Mouse (Mus musculus): ENCODE data around the gene Pak4.
"Not testable (repeated sequence)": the region's sequence is repeated elsewhere in the genome, so short reads cannot be mapped to it uniquely, and the experiment has no call there.

Gene Pak4

GRCm38 (mm10) chr7:28562371-28562770, 35.6 kb downstream of the Pak4 start:
- in situ Hi-C loops (cut with MboI) = no loop called here

GRCm38 (mm10) chr7:28561967-28562366, 36.0 kb downstream of the Pak4 start:
- in situ Hi-C loops (cut with MboI) = no loop called here

- in situ Hi-C loops (cut with MboI) = no loop called here
Observed at GRCm38 (mm10) chr7:28560856-28561255, 37.1 kb downstream of the Pak4 start.

- in situ Hi-C loops (cut with MboI) = no loop called here
Observed at GRCm38 (mm10) chr7:28558486-28558885, 39.5 kb downstream of the Pak4 start.

GRCm38 (mm10) chr7:28557708-28558107, 40.3 kb downstream of the Pak4 start:
- in situ Hi-C loops (cut with MboI) = no loop called here

GRCm38 (mm10) chr7:28557069-28557468, 40.9 kb downstream of the Pak4 start:
- in situ Hi-C loops (cut with MboI) = no loop called here

GRCm38 (mm10) chr7:28555939-28556535, 41.9 kb downstream of the Pak4 start:
- in situ Hi-C loops (cut with MboI) = no loop called here

GRCm38 (mm10) chr7:28553076-28553475, 44.9 kb downstream of the Pak4 start:
- in situ Hi-C loops (cut with MboI) = no loop called here

GRCm38 (mm10) chr7:28547628-28548027, 50.4 kb downstream of the Pak4 start:
- in situ Hi-C loops (cut with MboI) = no loop called here

GRCm38 (mm10) chr7:28547154-28547553, 50.8 kb downstream of the Pak4 start, which contains the start of gene Nccrp1:
Gene Nccrp1 (minus strand): TSS chr7:28547254.
- in situ Hi-C loops (cut with MboI) = no loop called here

- in situ Hi-C loops (cut with MboI) = no loop called here
Observed at GRCm38 (mm10) chr7:28546649-28547048, 51.3 kb downstream of the Pak4 start.

GRCm38 (mm10) chr7:28545891-28546210, 52.1 kb downstream of the Pak4 start:
- in situ Hi-C loops (cut with MboI) = no loop called here

GRCm38 (mm10) chr7:28545048-28545890, 52.7 kb downstream of the Pak4 start:
- in situ Hi-C loops (cut with MboI) = no loop called here

GRCm38 (mm10) chr7:28544051-28544601, 53.9 kb downstream of the Pak4 start:
- in situ Hi-C loops (cut with MboI) = no loop called here

- in situ Hi-C loops (cut with MboI) = no loop called here
Observed at GRCm38 (mm10) chr7:28540526-28540925, 57.5 kb downstream of the Pak4 start, which contains the start of gene Sycn. Gene Sycn (plus strand): TSS chr7:28540885.

- in situ Hi-C loops (cut with MboI) = not testable (repeated sequence)
Observed at GRCm38 (mm10) chr7:28538886-28539285, 59.1 kb downstream of the Pak4 start.

GRCm38 (mm10) chr7:28532005-28532404, 66.0 kb downstream of the Pak4 start:
- in situ Hi-C loops (cut with MboI) = loop anchor here (5.0 kb wide), 1 partner anchor 80 kb away; the partner anchor contains the start of gene Lrfn1

GRCm38 (mm10) chr7:28527922-28528719, 69.9 kb downstream of the Pak4 start:
- in situ Hi-C loops (cut with MboI) = no loop called here

- in situ Hi-C loops (cut with MboI) = not testable (repeated sequence)
Observed at GRCm38 (mm10) chr7:28522536-28522935, 75.4 kb downstream of the Pak4 start, which contains the start of gene Ifnl3. Gene Ifnl3 (plus strand): TSS chr7:28522836.

- in situ Hi-C loops (cut with MboI) = no loop called here
Observed at GRCm38 (mm10) chr7:28511441-28511840, 86.5 kb downstream of the Pak4 start.

GRCm38 (mm10) chr7:28510405-28510974, 87.5 kb downstream of the Pak4 start, which contains the start of gene Ifnl2:
Gene Ifnl2 (minus strand): TSS chr7:28510455.
- in situ Hi-C loops (cut with MboI) = not testable (repeated sequence)

- in situ Hi-C loops (cut with MboI) = not testable (repeated sequence)
Observed at GRCm38 (mm10) chr7:28509121-28509520, 88.9 kb downstream of the Pak4 start.

All from mature B cell (primary cell).